Mouse (Mus musculus) neural tube, embryonic 11.5 days (tissue): ENCODE measurements around the gene Mtg2. TPM values are rescaled to one million over a fixed set of nuclear protein-coding genes. Genes with fewer than 3 reads are reported as not detected.

Source experiments
- ATAC-seq: fragments of 200-750 bp; cut with Nextera tagmentation; 2 replicates; pipeline ENCODE4 v1.8.0; 2017; ENCODE audit warnings: moderate number of reproducible peaks, mild to moderate bottlenecking, moderate TSS enrichment, moderate library complexity; ENCODE audit not compliant: insufficient read depth, low FRiP score, low TSS enrichment
- DNase-seq: peaks from one replicate; pipeline ENCODE4 v3.0.0-alpha.2; 2015; ENCODE audit warnings: low spot score
- H3K27ac ChIP-seq: fragments of 300-500 bp; sonication (generic); 2 replicates; pipeline ENCODE4 v1.5.1; 2014; ENCODE audit warnings: low read depth, mild to moderate bottlenecking, low read length
- H3K27me3 ChIP-seq: fragments of 300-500 bp; sonication (generic); 2 replicates; pipeline ENCODE4 v1.6.1; 2014; ENCODE audit warnings: mild to moderate bottlenecking, low read length, mixed read lengths; ENCODE audit not compliant: control insufficient read depth, insufficient read depth
- H3K36me3 ChIP-seq: fragments of 300-500 bp; sonication (generic); 2 replicates; pipeline ENCODE4 v1.6.1; 2014; ENCODE audit warnings: mild to moderate bottlenecking, low read length, moderate library complexity, mixed read lengths; ENCODE audit not compliant: control insufficient read depth, insufficient read depth
- H3K4me1 ChIP-seq: fragments of 300-500 bp; sonication (generic); 2 replicates; pipeline ENCODE4 v1.6.1; 2014; ENCODE audit warnings: low read length, mixed read lengths; ENCODE audit not compliant: control insufficient read depth, insufficient read depth
- H3K4me2 ChIP-seq: fragments of 300-500 bp; sonication (generic); 2 replicates; pipeline ENCODE4 v1.6.1; 2014; ENCODE audit warnings: low read depth, mild to moderate bottlenecking, moderate library complexity
- H3K4me3 ChIP-seq: fragments of 300-500 bp; sonication (generic); 2 replicates; pipeline ENCODE4 v1.5.1; 2014; ENCODE audit warnings: low read depth, low read length
- H3K9ac ChIP-seq: fragments of 300-500 bp; sonication (generic); 2 replicates; pipeline ENCODE4 v1.6.1; 2014; ENCODE audit warnings: mild to moderate bottlenecking, low read length
- H3K9me3 ChIP-seq: fragments of 300-500 bp; sonication (generic); 2 replicates; pipeline ENCODE4 v1.6.1; 2016; ENCODE audit warnings: low read length; ENCODE audit not compliant: control insufficient read depth
- WGBS: fragments of 180-500 bp; shearing (Covaris S2); extraction: QIAGEN DNeasy Blood & Tissue Kit; methylation state at CpG from one replicate; pipeline ENCODE4 v1.1.7; 2014; 5-methylcytosine and 5-hydroxymethylcytosine counted together
- polyA plus RNA-seq: library from polyadenylated mRNA; unstranded; fragments of >200 nt; fragmentation: Nextera tagmentation; extraction: Ambion mirVana; gene quantifications from 2 replicates; pipeline ENCODE4 v1.2.1, GENCODE M21; 2014

Gene Mtg2
- polyA plus RNA-seq, result 26.5 and 31.8 TPM in 2 replicates

- Histone ChIP-seq H3K9me3 (no peaks in the 10 kb centered on the region), H3K4me3 (peak within 1 kb of the TSS; percentile 73), H3K27me3 (no peaks in the 10 kb centered on the region), H3K36me3 (no peaks in the 10 kb centered on the region), H3K4me1 (peaks cover 9% of the 10 kb centered on the region; the same call in 1 of the 2 replicates), H3K27ac (peak within 1 kb of the TSS; percentile 75; the same call in 1 of the 2 replicates), H3K9ac (peak within 1 kb of the TSS; percentile 79), H3K4me2 (peak within 1 kb of the TSS; percentile 90)
- ATAC-seq (peak; percentile 95), DNase-seq (peak; percentile 94)
- WGBS, result 6% methylated on average over 58 of the region's 58 CpGs
Observed at GRCm38 (mm10) chr2:180070481-180071453, at the start of gene Mtg2. Gene Mtg2, plus strand, starts transcription at chr2:180070588.

DNA sequence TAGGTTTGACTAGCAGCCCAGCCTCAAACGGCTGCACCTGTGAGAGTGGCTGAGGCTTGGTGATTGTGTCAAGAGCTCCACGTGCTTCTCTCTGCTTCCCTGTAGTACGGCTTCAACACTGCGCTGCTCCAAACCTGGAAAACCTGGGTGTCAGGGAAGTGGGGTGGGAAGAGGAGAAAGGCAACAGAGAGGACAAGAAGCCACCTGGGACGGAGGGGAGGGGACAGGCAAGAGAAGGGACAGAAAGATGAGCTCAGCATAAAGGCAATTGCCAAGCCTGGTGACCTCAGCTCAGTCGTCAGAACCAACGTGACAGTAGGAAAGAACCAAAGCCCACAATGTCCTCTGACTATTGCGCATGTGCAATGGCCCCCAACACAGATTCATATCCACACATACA, 49.5 kb upstream of the Mtg2 start:
- H3K9me3 ChIP-seq, result no peaks in the 10 kb centered on the region
- no peaks in the 10 kb centered on the region for H3K4me1 ChIP-seq
- peaks cover 6% of the 10 kb centered on the region for H3K27me3 ChIP-seq
- ATAC-seq, result no peak
- no peaks in the 10 kb centered on the region for H3K36me3 ChIP-seq
- H3K27ac ChIP-seq, result no peak overlapping the region
- H3K4me3 ChIP-seq, result no peak overlapping the region
- no peak overlapping the region for H3K9ac ChIP-seq
- no peak overlapping the region for H3K4me2 ChIP-seq
- 86% methylated on average over 8 of the region's 8 CpGs for WGBS
- no peak for DNase-seq

DNA sequence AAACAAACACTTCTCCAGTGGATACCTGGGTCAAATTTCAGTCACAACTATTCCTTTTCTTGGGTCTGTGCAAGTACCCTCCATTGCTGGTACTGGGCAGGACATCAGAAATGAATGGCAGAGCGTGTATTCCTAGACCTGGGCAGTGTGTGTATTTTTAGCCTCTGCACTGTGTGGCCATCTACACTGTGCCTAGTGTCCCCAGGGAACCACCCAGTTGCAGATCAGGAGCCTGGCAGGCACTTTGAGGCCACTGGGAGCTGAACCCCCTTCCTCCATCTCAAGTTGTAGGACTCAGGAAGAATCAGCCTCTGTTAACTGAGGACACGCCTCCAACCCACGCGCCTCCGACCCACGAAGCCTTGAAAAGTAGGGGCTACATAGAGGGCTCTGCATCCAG, 47.6 kb upstream of the Mtg2 start:
- Histone ChIP-seq H3K36me3 (no peaks in the 10 kb centered on the region), H3K27ac (no peak overlapping the region), H3K27me3 (peaks cover 6% of the 10 kb centered on the region), H3K9me3 (no peaks in the 10 kb centered on the region), H3K4me3 (no peak overlapping the region), H3K4me1 (peaks cover 16% of the 10 kb centered on the region), H3K9ac (no peak overlapping the region), H3K4me2 (no peak overlapping the region)
- 59% methylated on average over 6 of the region's 6 CpGs for WGBS
- ATAC-seq (no peak), DNase-seq (no peak)

GRCm38 (mm10) chr2:180024401-180025098, 45.8 kb upstream of the Mtg2 start, which contains the start of gene Lsm14b:
Gene Lsm14b, plus strand, starts transcription at chr2:180024987.
- DNase-seq (peak; percentile 100), ATAC-seq (peak; percentile 94)
- peaks cover 20% of the 10 kb centered on the region for H3K4me1 ChIP-seq
- WGBS, result under 1% methylated on average over 56 of the region's 80 CpGs
- peak within 1 kb of the TSS; percentile 100 for H3K4me3 ChIP-seq
- peaks cover 9% of the 10 kb centered on the region for H3K36me3 ChIP-seq
- H3K9me3 ChIP-seq, result no peaks in the 10 kb centered on the region
- H3K9ac ChIP-seq, result peak within 1 kb of the TSS; percentile 97
- peak within 1 kb of the TSS; percentile 84 for H3K27ac ChIP-seq
- peaks cover 6% of the 10 kb centered on the region for H3K27me3 ChIP-seq
- peak within 1 kb of the TSS; percentile 66 for H3K4me2 ChIP-seq

DNA sequence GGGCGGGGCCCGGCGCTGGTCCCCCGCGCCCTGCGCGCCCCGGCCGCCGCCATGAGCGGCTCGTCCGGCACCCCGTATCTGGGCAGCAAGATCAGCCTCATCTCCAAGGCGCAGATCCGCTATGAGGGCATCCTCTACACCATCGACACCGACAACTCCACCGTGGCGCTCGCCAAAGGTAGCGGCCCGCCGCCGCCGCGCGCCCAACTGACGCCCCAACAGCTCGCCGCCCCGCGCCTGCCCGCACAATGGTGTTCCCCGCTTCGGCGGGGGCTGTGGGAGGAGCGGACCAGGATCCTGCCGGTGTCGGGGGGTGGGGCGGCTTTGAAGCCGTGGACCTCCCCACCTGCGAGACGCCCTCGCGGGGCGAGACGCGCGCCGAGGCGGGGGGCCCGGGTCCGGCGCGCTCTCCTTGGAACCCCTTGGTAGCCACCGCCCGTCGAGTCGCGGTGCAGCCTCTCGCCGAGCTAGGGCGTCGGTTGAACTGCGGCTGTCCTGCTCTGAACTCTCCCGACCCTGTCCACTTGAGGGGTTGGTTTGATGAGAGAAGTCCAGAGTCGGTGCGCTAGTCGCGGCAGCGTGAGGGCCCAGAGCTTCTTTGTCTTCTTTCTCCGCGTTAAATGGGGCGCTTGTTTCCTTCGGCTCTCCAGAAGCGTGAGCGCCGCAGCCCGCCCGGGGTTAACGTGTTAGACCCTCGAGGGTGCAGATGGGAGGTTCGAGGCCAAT, 45.1 kb upstream of the Mtg2 start:
- ATAC-seq (peak; percentile 48), DNase-seq (peak; percentile 46)
- 0% methylated on average over 54 of the region's 84 CpGs for WGBS

GRCm38 (mm10) chr2:180025861-180026200, 44.6 kb upstream of the Mtg2 start:
- peak overlapping the region; percentile 100 for H3K4me3 ChIP-seq
- H3K9ac ChIP-seq, result peak overlapping the region; percentile 97
- H3K27ac ChIP-seq, result peak overlapping the region; percentile 84; the same call in 1 of the 2 replicates
- no peak; the same call in 1 of the 2 replicates for ATAC-seq
- DNase-seq, result no peak
- peaks cover 6% of the 10 kb centered on the region; the same call in 1 of the 2 replicates for H3K27me3 ChIP-seq
- H3K36me3 ChIP-seq, result peaks cover 14% of the 10 kb centered on the region
- WGBS, result 12% methylated on average over 6 of the region's 6 CpGs
- no peaks in the 10 kb centered on the region for H3K9me3 ChIP-seq
- H3K4me2 ChIP-seq, result peak overlapping the region; percentile 66
- H3K4me1 ChIP-seq, result peaks cover 20% of the 10 kb centered on the region

More for the DNA sequence above, 45.1 kb upstream of the Mtg2 start:
- Histone ChIP-seq H3K4me2 (peak overlapping the region; percentile 66), H3K27me3 (peaks cover 6% of the 10 kb centered on the region), H3K4me3 (peak overlapping the region; percentile 100), H3K27ac (peak overlapping the region; percentile 84), H3K36me3 (peaks cover 12% of the 10 kb centered on the region), H3K9ac (peak overlapping the region; percentile 97), H3K9me3 (no peaks in the 10 kb centered on the region), H3K4me1 (peaks cover 20% of the 10 kb centered on the region)

GRCm38 (mm10) chr2:180027768-180028167, 42.6 kb upstream of the Mtg2 start:
- WGBS, result 90% methylated on average over 9 of the region's 9 CpGs
- peaks cover 6% of the 10 kb centered on the region; the same call in 1 of the 2 replicates for H3K27me3 ChIP-seq
- H3K4me2 ChIP-seq, result peak overlapping the region; percentile 66
- DNase-seq (no peak), ATAC-seq (no peak)
- no peaks in the 10 kb centered on the region for H3K9me3 ChIP-seq
- peak overlapping the region; percentile 100; the same call in 1 of the 2 replicates for H3K4me3 ChIP-seq
- peaks cover 20% of the 10 kb centered on the region for H3K4me1 ChIP-seq
- no peak overlapping the region for H3K27ac ChIP-seq
- H3K9ac ChIP-seq, result 0 out of 2 replicates have a peak overlapping the region, but pooled peaks have one; percentile 3
- H3K36me3 ChIP-seq, result peaks cover 24% of the 10 kb centered on the region

GRCm38 (mm10) chr2:180031270-180031669, 39.1 kb upstream of the Mtg2 start:
- Histone ChIP-seq H3K27ac (no peak overlapping the region), H3K4me3 (no peak overlapping the region), H3K36me3 (peaks cover 52% of the 10 kb centered on the region), H3K4me2 (no peak overlapping the region), H3K27me3 (no peaks in the 10 kb centered on the region), H3K9ac (no peak overlapping the region), H3K4me1 (peaks cover 18% of the 10 kb centered on the region), H3K9me3 (no peaks in the 10 kb centered on the region)
- DNase-seq (no peak), ATAC-seq (no peak)
- 96% methylated on average over 6 of the region's 6 CpGs for WGBS
